Mouse (Mus musculus) mouse trophoblast stem cell (cell line): ENCODE measurements around the gene Gstcd.

ENCODE experiments used
- in situ Hi-C, 2 experiments: fragments of 300-500 bp; cut with MseI, MboI; formaldehyde crosslinking; loops; 2 replicates in 1 of 2; 3 replicates in 1 of 2; pipeline ENCODE4 v1.15.1; 2025

Gene Gstcd

DNA sequence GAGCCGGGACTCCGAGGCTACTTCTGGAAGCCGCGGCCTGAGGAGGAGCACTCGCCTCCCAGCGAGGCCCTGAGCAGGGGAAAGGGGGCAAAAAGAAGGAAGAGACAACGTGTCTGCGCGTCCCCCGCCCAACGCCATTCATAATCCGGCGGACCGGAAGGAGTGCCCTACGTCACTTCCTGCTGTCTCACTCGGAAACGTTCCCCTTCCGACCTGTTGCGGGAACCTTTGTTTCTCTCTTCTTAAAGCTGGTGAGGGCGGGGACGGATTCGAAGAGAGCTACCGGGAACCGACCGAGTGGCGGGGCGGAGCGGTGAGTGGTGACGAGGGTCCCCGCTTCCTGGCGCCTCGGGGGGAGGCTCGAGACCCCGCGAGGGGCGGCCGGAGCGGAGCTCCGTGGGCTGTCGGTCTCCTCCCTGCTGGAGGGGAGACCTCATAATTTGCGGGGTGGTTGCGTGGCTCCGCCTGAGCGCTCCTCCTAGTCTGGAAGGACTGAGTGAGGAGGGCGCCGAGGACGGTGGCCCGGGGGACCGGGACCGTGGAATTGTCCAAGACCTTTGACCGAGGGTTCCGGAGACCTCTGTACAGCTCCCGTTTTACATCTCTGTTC lies at the start of gene Gstcd, which contains the start of gene Ints12:
Gstcd (minus strand) TSS at position 370 of the 610 bp plus-strand sequence.
Ints12 (plus strand) TSS at position 177 of the 610 bp plus-strand sequence.
- in situ Hi-C loops, result no loop called here

- in situ Hi-C loops, result no loop called here
Observed at GRCm38 (mm10) chr3:133132611-133133010, 40.8 kb upstream of the Gstcd start.

DNA sequence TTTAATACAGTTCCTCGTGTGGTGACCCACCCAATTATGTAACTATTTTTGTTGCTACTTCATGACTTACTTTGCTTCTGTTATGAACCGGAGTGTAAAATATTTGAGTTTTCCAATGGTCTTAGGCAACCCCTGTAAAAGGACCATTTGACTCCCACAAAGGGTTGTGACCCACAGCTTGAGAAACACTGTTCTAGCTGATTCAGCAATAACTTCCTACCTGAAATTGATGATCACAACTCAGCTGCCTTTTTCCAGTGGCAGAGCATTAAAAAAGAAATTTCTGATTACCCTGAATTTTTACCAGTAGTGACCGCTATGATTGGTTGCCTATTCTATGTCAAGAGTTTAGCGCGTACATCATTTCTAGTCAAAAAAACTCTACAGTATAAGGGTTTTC lies 39.5 kb upstream of the Gstcd start:
- in situ Hi-C loops, result no loop called here

DNA sequence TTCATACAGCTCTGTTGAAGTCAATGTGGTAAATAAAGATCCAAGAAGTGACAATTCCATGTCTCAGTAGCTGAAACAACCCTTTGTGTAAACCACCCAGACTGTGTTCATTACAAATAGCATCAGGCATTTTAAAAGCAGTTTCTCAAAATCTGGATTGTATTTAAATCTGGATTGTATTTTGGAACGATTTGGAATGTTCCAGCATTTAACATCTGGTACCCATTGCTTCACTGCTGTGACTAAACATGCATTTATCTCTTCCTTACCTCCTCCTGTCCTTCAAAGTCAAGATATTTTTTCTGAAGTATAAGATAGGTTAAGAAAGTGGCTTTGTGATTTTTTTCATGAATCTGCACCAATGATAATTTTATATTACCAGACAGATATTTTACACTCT lies 21.4 kb upstream of the Gstcd start:
- in situ Hi-C loops, result loop anchor here (10.0 kb wide), 1 partner anchor 162 kb away; no protein-coding TSS in a partner anchor

- in situ Hi-C loops, result loop anchor here (10.0 kb wide), 1 partner anchor 163 kb away; no protein-coding TSS in a partner anchor
Observed at GRCm38 (mm10) chr3:133111741-133112140, 19.9 kb upstream of the Gstcd start.

- in situ Hi-C loops, result loop anchor here (10.0 kb wide), 1 partner anchor 165 kb away; no protein-coding TSS in a partner anchor
Observed at GRCm38 (mm10) chr3:133109844-133110243, 18.0 kb upstream of the Gstcd start.

- in situ Hi-C loops, result no loop called here
Observed at GRCm38 (mm10) chr3:133108731-133109130, 16.9 kb upstream of the Gstcd start.

DNA sequence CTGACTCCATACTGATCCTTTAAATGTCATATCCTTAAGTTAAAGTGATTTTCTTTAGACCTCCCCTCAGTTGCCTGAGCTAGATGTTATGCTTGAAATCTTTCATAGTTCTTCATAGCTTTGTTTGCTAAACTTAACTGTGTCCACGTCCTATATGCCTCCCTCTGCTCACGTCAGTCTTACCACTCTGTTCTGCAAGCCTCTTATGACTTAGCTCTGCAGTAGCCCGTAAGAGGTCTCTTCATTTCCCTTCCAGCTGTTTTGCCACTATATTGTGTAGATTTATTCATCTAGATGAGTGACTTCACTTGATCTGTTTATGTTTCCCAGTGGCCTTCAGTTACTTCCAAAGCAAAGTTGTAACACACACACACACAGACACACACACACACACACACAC lies 12.6 kb upstream of the Gstcd start:
- in situ Hi-C loops, result no loop called here

DNA sequence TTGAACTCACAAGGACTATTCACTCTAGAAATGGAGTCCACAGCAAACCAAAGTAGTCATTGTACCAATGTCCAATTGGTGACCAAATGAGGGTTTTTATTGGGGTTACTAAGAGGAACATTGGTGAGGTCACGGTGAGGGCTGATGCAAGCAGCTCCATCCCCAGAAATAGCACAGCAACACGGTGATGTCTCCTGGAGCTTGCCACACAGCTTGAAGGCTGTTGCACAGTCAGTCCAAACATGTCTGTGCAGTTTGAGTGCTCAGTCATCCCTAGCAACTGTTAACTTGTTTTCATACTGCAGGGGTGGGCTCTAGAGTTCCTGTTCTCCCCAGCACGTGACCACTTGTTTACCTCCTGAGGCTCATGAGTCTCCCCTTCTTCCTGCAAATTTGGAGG lies 11.9 kb upstream of the Gstcd start:
- in situ Hi-C loops, result no loop called here

GRCm38 (mm10) chr3:133098909-133099308 lies 7.1 kb upstream of the Gstcd start:
- in situ Hi-C loops, result no loop called here

DNA sequence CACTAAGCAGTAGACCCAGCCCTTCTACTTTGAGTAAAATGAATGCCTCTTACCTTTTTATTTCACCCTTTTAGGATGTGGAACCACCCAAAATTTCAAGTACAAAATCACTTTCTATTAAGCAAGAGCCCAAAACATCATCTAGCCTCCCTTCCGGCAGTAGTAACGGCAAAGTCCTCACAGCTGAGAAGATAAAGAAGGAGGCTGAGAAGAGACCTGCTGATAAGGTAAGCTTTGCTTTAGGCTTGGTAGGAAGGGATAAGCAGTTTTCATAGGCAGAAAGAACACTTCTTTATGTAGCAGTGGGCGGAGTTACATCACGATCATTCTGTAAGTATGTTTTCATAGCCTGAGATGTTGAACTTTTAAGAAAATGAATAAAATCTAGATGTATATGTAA lies 6.5 kb upstream of the Gstcd start:
- in situ Hi-C loops, result no loop called here

- in situ Hi-C loops, result no loop called here
Observed at GRCm38 (mm10) chr3:133097936-133098335, 6.1 kb upstream of the Gstcd start.

GRCm38 (mm10) chr3:133094305-133094704 lies 2.5 kb upstream of the Gstcd start:
- in situ Hi-C loops, result no loop called here

- in situ Hi-C loops, result no loop called here
Observed at GRCm38 (mm10) chr3:133092936-133093335, 1.1 kb upstream of the Gstcd start.

- in situ Hi-C loops, result no loop called here
Observed at GRCm38 (mm10) chr3:133092274-133092853, 531 bp upstream of the Gstcd start.

DNA sequence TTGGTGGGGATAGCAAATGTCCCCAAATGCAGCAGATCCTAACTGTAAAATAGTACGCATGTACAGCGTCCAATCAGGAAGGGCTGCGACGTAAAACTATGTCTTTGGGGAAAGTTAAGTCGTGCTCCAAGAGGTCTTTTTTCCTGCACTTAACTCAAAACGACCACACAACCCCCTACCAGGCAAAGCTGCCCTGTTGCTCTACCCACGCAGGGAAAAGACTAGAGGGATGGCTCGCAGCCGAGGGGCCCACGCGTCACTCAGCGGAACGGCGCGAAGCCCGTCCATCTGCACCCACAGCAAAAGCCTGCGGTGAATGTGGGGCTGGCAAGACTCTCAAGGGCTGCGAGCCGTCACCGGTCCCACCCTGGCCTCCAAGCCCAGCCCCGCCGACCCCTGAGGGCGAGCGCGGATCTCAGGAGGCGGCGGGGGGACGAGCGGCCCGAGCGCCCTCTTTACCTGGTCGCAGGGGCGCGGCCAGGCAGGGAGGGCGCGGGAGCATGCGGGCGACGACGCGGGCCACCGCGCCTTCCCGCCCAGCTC lies 641 bp downstream of the Gstcd start:
- in situ Hi-C loops, result no loop called here

DNA sequence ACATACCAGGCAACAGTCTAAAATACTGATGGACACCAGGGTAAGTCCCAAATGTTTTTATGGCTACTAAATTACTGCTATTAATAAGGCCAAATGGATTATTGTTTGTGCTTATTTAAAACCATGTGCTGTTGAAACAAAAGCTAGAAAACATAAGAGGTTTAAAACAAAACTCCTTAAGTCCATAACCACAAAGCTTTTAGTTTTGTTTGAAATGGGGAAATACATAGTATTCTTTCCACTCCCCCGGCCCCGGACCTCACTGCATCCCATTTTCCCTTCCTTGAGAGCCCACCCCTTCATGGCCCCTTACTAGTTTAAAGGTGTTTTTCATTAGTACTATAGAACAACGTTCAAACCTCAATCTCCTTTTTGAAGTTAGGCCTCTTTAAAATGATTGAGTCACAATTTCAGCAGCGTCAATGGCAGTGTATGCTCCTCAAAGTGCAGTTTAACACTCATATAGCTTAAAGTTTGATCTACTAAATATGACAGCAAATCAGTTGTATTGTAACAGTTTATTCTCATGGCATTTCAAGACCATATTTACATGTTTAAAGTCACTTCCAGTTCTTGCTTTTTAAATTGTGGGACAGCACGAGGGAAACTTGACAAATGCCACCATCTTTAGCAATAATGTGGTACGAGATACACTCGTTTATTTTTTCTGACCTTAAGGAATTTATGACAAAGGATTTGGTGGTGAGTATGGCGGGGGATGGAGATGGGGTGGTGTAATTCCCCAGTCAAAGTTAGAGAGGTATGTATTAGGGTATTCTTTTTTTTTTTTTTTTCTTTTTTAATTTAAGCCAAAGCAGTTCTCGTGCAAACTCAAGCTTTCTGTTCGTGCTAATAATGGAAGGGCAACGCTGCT lies 1.3 kb downstream of the Gstcd start:
- in situ Hi-C loops, result no loop called here

DNA sequence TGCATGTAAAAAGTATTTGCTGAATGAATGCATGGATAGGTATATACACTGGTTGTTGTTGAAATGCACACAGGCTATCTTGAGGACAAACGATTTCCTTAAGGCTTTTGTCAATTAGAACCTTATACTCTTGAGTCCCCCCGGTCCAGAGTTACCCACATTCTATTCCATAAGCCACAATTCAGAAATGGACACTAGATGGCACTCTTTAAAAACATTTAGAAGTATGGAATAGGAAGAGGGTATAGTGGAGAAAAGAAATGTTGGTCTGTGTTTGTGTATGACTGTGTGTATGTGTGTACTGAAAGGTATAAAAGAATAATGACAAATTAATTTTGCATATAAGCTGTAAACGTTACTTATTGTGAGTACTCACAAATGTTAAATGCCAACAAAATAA lies 6.0 kb downstream of the Gstcd start:
- in situ Hi-C loops, result loop anchor here in 1 of 2 experiments (10.0 kb wide), 1 partner anchor 189 kb away; no protein-coding TSS in a partner anchor

DNA sequence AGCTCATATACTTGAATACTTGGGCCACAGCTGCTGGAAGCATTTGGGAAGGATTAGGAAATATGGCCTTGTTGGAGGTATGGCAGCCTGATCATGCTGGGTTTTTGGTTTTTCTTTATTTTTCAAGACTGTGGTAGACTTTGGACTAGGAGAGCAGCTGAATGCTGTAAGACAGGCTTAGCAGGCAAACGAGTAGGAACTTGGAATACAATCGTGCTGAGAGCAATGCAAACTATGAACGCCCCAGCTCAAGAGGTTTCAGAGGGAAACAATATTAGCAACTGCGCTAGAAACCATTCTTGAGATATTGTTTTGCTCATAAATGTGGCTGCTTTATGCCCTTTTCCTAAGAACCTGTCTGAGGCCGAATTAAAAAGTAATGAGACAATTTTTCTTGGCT lies 9.1 kb downstream of the Gstcd start:
- in situ Hi-C loops, result loop anchor here in 1 of 2 experiments (10.0 kb wide), 1 partner anchor 192 kb away; no protein-coding TSS in a partner anchor

GRCm38 (mm10) chr3:133075560-133075959 lies 16.3 kb downstream of the Gstcd start:
- in situ Hi-C loops, result no loop called here

GRCm38 (mm10) chr3:133052068-133052467 lies 39.8 kb downstream of the Gstcd start:
- in situ Hi-C loops, result no loop called here
